Mouse (Mus musculus) liver, embryonic 16.5 days (tissue): ENCODE results near the gene Ptpn14. TPM values are rescaled to one million over a fixed set of nuclear protein-coding genes. Genes with fewer than 3 reads are reported as not detected.
A peak's percentile ranks its signal among the peaks of the same experiment; 100 is the strongest.

Experiments
- ATAC-seq: fragments of 200-750 bp; cut with Nextera tagmentation; 2 replicates; pipeline ENCODE4 v1.8.0; 2017; ENCODE audit warnings: low read depth, mild to moderate bottlenecking, moderate number of reproducible peaks, moderate library complexity
- H3K27ac ChIP-seq: fragments of 300-500 bp; sonication (generic); 2 replicates; pipeline ENCODE4 v1.5.1; 2014; ENCODE audit warnings: mild to moderate bottlenecking, low read length
- H3K27me3 ChIP-seq: fragments of 300-500 bp; sonication (generic); 2 replicates; pipeline ENCODE4 v1.6.1; 2014; ENCODE audit warnings: low read depth, low read length, mixed read lengths; ENCODE audit not compliant: control insufficient read depth, insufficient read depth
- H3K36me3 ChIP-seq: fragments of 300-500 bp; sonication (generic); 2 replicates; pipeline ENCODE4 v1.6.1; 2014; ENCODE audit warnings: mild to moderate bottlenecking; ENCODE audit not compliant: control insufficient read depth, insufficient read depth
- H3K4me1 ChIP-seq: fragments of 300-500 bp; sonication (generic); 2 replicates; pipeline ENCODE4 v1.6.1; 2014; ENCODE audit warnings: low read depth, low read length, mixed read lengths; ENCODE audit not compliant: control insufficient read depth
- H3K4me2 ChIP-seq: fragments of 300-500 bp; sonication (generic); 2 replicates; pipeline ENCODE4 v1.6.1; 2014; ENCODE audit warnings: low read depth, low read length, mixed read lengths
- H3K4me3 ChIP-seq: fragments of 300-500 bp; sonication (generic); 2 replicates; pipeline ENCODE4 v1.5.1; 2014; ENCODE audit warnings: low read depth, mild to moderate bottlenecking, low read length
- H3K9ac ChIP-seq: fragments of 300-500 bp; sonication (generic); 2 replicates; pipeline ENCODE4 v1.6.1; 2014; ENCODE audit warnings: low read depth, low read length
- H3K9me3 ChIP-seq: fragments of 300-500 bp; sonication (generic); replicated peaks from 2 replicates; pipeline ENCODE4 v1.6.1; 2016; ENCODE audit warnings: low read length; ENCODE audit not compliant: control insufficient read depth
- WGBS: fragments of 180-500 bp; shearing (Covaris S2); extraction: QIAGEN DNeasy Blood & Tissue Kit; methylation state at CpG from one replicate; pipeline ENCODE4 v1.1.7; 2014; ENCODE audit not compliant: insufficient replicate concordance; 5-methylcytosine and 5-hydroxymethylcytosine counted together
- polyA plus RNA-seq: library from polyadenylated mRNA; unstranded; fragments of >200 nt; fragmentation: Nextera tagmentation; extraction: Ambion mirVana; gene quantifications from 2 replicates; pipeline ENCODE4 v1.2.1, GENCODE M21; 2015

The Ptpn14 gene
- polyA plus RNA-seq, 1 experiment from 2014 or later, result 0.38 TPM

DNA sequence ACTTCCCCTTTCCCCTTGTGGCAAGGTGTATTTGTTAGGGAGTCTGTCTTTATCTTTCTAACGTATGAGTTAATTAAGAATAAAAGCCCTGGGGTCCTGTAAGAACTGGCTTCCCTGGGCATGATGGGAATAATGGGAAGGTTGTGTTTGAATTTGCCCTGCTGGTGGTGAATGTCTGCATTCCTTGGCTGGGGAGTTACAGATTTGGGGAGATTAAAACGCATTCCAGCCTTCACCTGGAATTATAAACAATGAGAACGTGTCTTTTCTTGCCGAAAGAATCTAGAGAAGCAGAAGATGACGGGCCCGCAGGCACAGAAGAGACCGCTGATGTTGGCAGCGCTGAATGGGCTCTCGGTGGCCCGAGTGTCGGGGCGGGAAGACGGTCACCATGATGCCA, 126.6 kb downstream of the Ptpn14 start:
- no peak overlapping the region for H3K27ac ChIP-seq
- ATAC-seq, result no peak

GRCm38 (mm10) chr1:189855739-189856138, 127.7 kb downstream of the Ptpn14 start:
- no peaks in the 10 kb centered on the region for H3K36me3 ChIP-seq
- no peaks in the 10 kb centered on the region for H3K9me3 ChIP-seq
- H3K4me3 ChIP-seq, result no peak overlapping the region
- H3K4me1 ChIP-seq, result peaks cover 3% of the 10 kb centered on the region
- H3K27me3 ChIP-seq, result no peaks in the 10 kb centered on the region
- peak; percentile 52 for ATAC-seq
- H3K4me2 ChIP-seq, result no peak overlapping the region
- H3K27ac ChIP-seq, result no peak overlapping the region
- H3K9ac ChIP-seq, result no peak overlapping the region
- 25% methylated on average over 5 of the region's 5 CpGs for WGBS

More for the DNA sequence above, 126.6 kb downstream of the Ptpn14 start:
- H3K4me3 ChIP-seq, result no peak overlapping the region
- no peaks in the 10 kb centered on the region for H3K36me3 ChIP-seq
- no peaks in the 10 kb centered on the region for H3K27me3 ChIP-seq
- WGBS, result 80% methylated on average over 13 of the region's 13 CpGs
- no peak overlapping the region for H3K4me2 ChIP-seq
- no peak overlapping the region for H3K9ac ChIP-seq
- H3K4me1 ChIP-seq, result no peaks in the 10 kb centered on the region; the same call in none of the 2 replicates
- H3K9me3 ChIP-seq, result no peaks in the 10 kb centered on the region

DNA sequence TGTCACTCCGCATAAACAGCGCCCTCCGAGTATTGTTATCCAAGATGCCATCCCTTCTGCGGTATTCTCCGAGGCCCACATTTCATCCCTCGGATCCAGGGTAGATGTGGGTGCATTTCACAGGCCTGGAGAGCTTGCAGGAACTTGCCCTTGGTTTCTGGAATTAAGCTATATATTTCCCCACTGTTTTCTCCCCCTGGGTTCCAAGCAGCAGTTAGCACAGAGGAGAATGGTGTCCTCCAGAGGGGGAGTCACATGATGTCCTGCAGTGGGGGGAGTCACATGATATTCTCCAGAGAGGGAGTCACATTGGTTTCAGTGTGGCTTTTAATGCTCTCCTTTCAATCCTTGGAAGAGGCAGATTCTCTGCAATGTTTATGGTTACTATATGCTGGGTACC, 130.3 kb downstream of the Ptpn14 start:
- no peaks in the 10 kb centered on the region for H3K9me3 ChIP-seq
- H3K4me1 ChIP-seq, result peaks cover 6% of the 10 kb centered on the region
- no peaks in the 10 kb centered on the region for H3K27me3 ChIP-seq
- no peak overlapping the region for H3K4me2 ChIP-seq
- H3K27ac ChIP-seq, result no peak overlapping the region
- no peak overlapping the region for H3K4me3 ChIP-seq
- 82% methylated on average over 6 of the region's 6 CpGs for WGBS
- H3K9ac ChIP-seq, result no peak overlapping the region
- ATAC-seq, result no peak
- H3K36me3 ChIP-seq, result no peaks in the 10 kb centered on the region

- 71% methylated on average over 17 of the region's 17 CpGs for whole genome bisulfite sequencing
- H3K4me3 ChIP-seq, result no peak overlapping the region
- H3K27me3 ChIP-seq, result no peaks in the 10 kb centered on the region
- H3K36me3 ChIP-seq, result no peaks in the 10 kb centered on the region
- H3K27ac ChIP-seq, result no peak overlapping the region
- peaks cover 8% of the 10 kb centered on the region for H3K4me1 ChIP-seq
- H3K9me3 ChIP-seq, result no peaks in the 10 kb centered on the region
- no peak overlapping the region for H3K9ac ChIP-seq
- ATAC-seq, result peak; percentile 12; the same call in 1 of the 2 replicates
- H3K4me2 ChIP-seq, result no peak overlapping the region
These were observed 132.3 kb downstream of the Ptpn14 start for GRCm38 (mm10) chr1:189860112-189860941.

DNA sequence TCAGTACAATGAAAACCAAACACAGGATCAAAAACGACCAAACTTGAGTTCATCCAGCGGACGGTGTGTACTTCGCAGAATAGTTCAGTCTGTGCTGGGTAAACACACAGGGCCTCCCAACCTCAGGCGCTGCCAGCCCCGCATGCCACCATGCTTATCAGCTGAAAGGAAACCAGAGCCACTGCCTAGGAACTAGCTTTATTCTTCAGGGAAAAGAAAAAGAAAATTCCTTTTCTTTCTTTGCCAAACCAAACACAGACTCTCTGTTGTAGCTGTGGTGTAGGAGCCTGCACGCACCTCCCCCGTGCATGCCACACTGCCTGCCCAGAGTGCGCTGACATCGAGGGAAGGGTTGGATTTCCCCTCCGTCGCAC, 132.9 kb downstream of the Ptpn14 start:
- Histone ChIP-seq H3K4me3 (no peak overlapping the region), H3K4me1 (peaks cover 9% of the 10 kb centered on the region), H3K4me2 (no peak overlapping the region), H3K9me3 (no peaks in the 10 kb centered on the region), H3K36me3 (no peaks in the 10 kb centered on the region), H3K27ac (no peak overlapping the region), H3K9ac (no peak overlapping the region), H3K27me3 (no peaks in the 10 kb centered on the region)
- ATAC-seq, result no peak
- WGBS, result 42% methylated on average over 12 of the region's 12 CpGs

DNA sequence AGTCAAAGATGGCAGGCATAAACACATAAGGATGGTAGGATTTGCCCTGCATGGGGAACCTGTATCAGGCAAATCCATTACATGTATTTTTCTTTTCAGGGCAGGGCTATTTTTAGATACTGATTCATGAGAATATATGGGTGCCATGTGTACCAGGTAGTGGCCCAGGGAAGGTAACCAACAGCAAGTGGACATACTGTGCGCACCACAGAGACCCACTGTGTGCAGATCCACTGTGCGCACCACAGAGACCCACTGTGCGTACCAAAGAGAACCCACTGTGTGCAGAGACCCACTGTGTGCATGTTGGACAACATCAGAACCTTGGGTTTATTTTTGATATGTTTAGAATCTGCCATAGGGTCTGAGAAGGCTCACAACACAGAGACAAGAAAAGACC, 135.7 kb downstream of the Ptpn14 start:
- H3K9me3 ChIP-seq, result no peaks in the 10 kb centered on the region
- no peak for ATAC-seq
- no peaks in the 10 kb centered on the region for H3K36me3 ChIP-seq
- H3K9ac ChIP-seq, result no peak overlapping the region
- H3K4me3 ChIP-seq, result no peak overlapping the region
- no peak overlapping the region for H3K4me2 ChIP-seq
- WGBS, result 79% methylated on average over 3 of the region's 3 CpGs
- H3K4me1 ChIP-seq, result peaks cover 28% of the 10 kb centered on the region
- no peaks in the 10 kb centered on the region for H3K27me3 ChIP-seq
- H3K27ac ChIP-seq, result no peak overlapping the region

DNA sequence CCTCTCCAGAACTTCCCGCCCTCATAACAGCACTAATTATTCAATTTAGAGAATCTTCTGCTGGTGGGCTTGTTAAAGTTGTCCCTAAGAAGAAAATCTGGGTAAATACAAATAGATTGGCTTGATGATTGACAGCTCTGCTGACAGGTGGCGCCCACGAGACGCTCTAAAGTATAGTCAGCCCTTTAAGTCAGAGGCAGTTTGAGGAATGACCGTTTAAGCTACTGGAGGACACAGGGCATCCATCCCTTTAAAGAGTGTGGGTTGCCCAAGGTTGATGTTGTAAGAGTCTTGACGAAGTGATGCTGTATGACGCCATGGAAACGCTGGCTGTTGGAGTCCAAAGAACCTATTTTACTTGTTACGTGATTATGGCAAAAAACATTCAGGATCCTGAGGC, 136.2 kb downstream of the Ptpn14 start:
- WGBS, result 59% methylated on average over 9 of the region's 9 CpGs
- Histone ChIP-seq H3K27ac (no peak overlapping the region), H3K9me3 (no peaks in the 10 kb centered on the region), H3K9ac (no peak overlapping the region), H3K4me1 (peaks cover 28% of the 10 kb centered on the region), H3K36me3 (no peaks in the 10 kb centered on the region), H3K27me3 (no peaks in the 10 kb centered on the region), H3K4me2 (no peak overlapping the region), H3K4me3 (no peak overlapping the region)
- ATAC-seq, result no peak

DNA sequence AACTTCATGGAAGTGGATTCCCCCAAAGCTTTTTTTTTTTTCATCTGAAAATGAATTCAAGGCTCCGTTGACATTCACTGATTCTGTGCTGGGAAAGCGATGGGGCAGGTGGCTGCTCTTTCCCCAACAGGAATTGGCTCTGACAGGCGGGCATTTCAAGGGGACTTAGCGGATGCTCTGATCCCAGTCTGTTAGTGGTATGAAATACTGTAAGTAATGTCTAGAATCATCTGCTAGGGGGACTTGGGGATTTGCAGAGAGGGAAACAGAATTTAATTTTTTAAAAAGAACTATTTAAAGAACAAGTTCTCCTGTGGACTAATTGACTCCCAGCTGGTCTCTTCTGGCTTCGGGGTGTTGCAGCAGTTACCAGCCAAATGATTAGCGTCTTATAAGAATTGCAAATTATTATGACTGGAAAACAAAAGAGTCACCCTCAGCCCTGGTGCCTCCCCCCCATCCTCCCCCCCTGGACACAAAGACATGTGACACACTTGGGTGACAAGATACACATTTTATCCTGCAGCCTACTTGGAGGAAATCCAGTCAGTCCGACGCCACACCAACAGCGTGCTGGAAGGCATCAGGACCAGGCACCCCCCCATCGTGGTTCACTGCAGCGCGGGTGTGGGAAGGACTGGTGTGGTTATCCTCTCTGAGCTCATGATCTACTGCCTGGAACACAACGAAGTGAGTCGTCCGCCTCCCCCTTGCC, 136.9 kb downstream of the Ptpn14 start:
- WGBS, result 62% methylated on average over 15 of the region's 15 CpGs

GRCm38 (mm10) chr1:189866621-189867020, 138.6 kb downstream of the Ptpn14 start:
- no peaks in the 10 kb centered on the region for H3K9me3 ChIP-seq
- H3K36me3 ChIP-seq, result no peaks in the 10 kb centered on the region
- no peaks in the 10 kb centered on the region for H3K27me3 ChIP-seq
- peak; percentile 58 for ATAC-seq
- WGBS, result 23% methylated on average over 6 of the region's 6 CpGs
- H3K4me1 ChIP-seq, result peaks cover 26% of the 10 kb centered on the region
- no peak overlapping the region for H3K9ac ChIP-seq
- no peak overlapping the region for H3K4me2 ChIP-seq
- H3K27ac ChIP-seq, result peak overlapping the region; percentile 70; the same call in 1 of the 2 replicates
- H3K4me3 ChIP-seq, result no peak overlapping the region

More for the DNA sequence above, 136.9 kb downstream of the Ptpn14 start:
- Histone ChIP-seq H3K9ac (no peak overlapping the region), H3K4me1 (peaks cover 28% of the 10 kb centered on the region), H3K27ac (no peak overlapping the region), H3K9me3 (no peaks in the 10 kb centered on the region), H3K4me3 (no peak overlapping the region), H3K4me2 (no peak overlapping the region), H3K36me3 (no peaks in the 10 kb centered on the region), H3K27me3 (no peaks in the 10 kb centered on the region)
- no peak for ATAC-seq
